Mouse (Mus musculus) lung, postnatal 25 days (tissue): ENCODE results near the gene Zfp213.
A peak's percentile ranks its signal among the peaks of the same experiment; 100 is the strongest.
"Not testable (repeated sequence)": the region's sequence is repeated elsewhere in the genome, so short reads cannot be mapped to it uniquely, and the experiment has no call there.

ENCODE experiments used
- DNase-seq: peaks from one replicate; pipeline ENCODE4 v3.0.0; 2022; ENCODE audit warnings: low spot score

The Zfp213 gene

DNA sequence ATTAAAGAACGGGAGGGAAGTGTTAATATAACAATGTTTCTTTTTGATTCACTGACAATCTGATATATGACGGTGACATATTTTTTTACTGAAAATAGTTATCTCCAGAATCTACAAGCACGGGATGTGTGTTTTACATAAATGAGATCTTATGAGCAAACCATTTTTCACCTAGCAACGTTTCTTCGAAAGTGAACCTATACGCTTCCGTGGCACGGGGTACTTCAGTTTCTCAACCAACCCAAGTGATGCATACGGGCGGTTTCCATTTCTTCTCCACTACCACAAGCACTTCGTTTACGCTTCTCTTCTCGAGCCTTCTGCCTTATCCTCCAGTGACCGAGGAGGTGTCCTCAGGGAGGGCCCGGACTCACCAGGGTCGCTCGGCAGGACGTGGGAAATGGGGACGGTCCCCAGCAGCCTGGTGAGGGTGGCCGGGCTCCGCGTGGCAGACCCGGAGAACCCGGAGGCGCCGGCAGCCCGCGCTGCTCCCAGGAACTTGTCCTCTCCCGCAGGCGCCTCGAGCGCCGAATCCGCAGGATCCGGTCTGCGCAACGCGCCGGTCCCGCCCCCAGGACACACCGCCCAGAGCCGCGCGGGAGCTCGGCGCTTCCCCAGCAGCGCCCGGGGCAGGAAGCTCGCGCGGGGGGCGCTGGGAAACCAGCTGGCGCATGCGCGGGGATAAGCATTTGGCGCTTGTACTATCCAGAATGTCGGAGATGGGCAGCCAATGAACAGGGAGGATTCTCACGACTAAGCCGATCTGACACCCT, at the start of gene Zfp213:
Gene Zfp213, minus strand, starts transcription at position 644 of the 773 bp plus-strand sequence.
- DNase-seq: peak; percentile 96

DNA sequence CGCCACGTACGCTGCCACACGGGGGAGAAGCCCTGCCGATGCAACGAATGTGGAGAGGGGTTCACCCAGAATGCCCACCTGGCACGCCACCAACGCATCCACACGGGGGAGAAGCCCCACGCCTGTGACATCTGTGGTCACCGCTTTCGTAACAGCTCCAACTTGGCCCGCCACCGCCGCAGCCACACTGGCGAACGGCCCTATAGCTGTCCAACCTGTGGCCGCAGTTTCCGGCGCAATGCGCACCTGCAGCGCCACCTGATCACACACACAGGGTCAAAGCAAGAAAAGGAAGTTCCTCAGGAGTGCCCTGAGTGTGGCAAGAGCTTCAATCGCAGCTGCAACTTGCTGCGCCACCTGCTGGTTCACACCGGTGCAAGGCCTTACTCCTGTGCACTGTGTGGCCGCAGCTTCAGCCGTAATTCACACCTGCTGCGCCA, 46.3 kb upstream of the Zfp213 start:
- peak; percentile 74 for DNase-seq

DNA sequence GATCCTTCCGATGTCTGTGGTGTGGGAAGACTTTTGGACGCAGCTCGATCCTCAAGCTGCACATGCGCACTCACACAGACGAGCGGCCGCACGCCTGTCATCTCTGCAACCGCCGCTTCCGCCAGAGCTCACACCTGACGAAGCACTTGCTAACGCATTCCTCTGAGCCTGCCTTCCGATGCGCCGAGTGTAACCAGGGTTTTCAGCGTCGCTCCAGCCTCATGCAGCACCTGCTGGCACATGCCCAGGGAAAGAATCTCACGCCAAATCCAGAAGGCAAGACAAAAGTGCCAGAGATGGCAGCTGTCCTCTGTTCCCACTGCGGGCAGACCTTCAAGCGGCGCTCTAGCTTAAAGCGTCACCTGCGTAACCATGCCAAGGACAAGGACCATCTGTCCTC, 45.6 kb upstream of the Zfp213 start:
- no peak for DNase-seq

DNA sequence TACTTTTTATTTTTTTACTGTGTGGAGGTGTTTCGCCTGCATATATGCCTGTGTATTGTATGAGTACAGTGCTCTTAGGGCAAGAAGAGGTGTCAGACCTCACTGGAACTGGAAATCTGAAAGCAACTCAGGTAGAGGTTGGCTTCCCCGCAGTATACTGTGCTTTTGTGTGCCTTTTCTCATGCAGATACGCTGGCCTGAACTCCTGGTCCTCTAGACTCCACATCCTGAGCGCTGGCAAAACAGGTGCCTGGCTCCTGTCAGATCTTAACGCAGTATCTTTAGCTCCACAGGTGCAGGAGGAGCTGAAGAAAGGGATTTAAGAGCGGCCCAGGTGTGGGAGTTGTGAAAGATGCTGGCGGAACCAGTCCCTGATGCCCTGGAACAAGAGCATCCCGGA, 41.2 kb upstream of the Zfp213 start:
- no peak for DNase-seq

DNA sequence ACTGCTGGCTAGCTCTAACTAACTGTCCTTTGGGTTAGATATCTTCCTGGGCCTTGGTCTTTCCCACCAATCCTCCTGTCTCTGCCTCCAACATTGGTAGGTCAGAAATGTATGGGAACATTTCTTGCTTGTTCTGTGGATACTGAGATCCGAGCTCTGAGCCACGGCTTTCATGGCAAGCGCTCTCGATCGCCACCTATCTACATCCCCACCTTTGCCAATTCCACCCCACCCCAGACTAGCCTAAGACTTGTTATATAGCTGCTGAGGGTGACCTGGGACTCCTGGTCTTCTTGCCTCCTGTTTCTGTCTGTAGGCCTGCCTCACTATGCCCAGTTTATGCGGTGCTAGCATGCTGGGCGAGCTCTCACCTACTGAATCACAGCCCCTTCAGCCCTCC, 40.4 kb upstream of the Zfp213 start:
- DNase-seq: no peak

DNA sequence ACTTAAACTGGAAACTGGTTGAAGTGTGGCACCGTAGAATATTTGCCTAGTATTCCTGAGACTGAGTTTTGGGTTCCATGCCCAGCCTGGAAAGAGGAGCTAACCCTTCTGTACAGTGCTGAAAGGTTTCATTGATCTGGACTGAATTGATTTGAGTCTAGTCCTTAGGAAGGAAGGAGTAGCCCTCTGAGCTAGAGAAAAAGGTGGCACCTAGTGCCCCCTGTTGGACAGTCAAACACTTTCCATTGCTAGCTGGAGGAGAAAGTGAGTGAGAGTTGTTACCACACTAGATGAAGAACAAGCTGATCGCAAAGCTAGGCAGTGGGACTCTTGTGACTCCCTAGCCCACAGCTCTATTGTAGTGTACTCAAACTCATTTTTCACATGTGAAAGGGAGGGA, 39.5 kb upstream of the Zfp213 start:
- DNase-seq: peak; percentile 20

DNA sequence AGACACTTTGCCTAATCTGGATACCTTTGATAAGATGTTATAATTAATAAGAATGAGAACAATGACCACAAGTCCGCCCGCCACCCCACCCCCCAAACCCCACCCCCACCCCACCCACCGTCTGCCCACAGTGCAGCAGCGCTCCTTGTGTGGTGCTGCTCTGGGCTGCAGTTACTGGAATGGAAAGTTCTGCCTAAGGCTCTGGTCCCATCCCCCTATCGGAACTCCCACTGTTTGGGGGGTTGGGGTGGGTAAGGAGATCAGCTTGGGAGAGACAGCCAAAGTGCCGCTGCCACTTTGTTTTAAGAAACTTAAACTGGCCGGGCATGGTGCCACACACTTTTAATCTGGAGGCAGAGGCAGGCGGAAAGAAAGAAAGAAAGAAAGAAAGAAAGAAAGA, 39.0 kb upstream of the Zfp213 start:
- no peak for DNase-seq

DNA sequence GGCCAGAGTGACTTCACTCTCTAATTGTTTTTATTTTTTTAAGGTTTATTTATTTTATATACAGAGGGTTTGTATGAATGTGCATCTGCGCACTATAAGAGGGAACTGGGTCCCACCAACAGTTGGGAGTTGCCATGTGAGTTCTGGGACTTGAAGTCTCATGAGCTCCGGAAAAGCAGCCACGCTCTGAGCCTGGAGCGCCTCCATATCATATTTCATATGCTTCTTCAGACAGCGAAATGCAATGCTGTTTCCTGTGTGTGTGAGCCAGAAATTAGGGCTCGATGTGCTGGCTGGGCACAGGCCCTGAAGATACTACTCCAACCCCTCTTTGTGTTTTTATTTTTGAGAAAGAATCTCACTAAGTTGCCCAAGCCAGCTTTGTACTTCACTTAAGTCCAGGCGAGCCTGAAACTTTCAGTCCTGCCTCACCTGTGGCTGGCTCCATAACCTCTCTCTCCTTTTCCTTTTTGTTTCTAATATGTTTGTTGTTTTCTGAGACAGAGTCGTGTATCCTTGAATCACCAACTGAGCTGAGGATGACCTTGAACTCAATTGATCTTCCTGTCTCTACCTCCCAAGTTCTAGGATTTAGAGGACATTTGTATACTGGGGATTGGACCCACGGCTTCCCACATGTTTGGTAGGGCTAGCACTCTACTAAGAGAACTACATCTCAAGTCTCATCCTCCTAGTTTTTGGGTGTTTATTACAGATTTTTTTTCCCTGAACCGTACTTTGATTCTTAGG, 38.0 kb upstream of the Zfp213 start:
- no peak for DNase-seq

DNA sequence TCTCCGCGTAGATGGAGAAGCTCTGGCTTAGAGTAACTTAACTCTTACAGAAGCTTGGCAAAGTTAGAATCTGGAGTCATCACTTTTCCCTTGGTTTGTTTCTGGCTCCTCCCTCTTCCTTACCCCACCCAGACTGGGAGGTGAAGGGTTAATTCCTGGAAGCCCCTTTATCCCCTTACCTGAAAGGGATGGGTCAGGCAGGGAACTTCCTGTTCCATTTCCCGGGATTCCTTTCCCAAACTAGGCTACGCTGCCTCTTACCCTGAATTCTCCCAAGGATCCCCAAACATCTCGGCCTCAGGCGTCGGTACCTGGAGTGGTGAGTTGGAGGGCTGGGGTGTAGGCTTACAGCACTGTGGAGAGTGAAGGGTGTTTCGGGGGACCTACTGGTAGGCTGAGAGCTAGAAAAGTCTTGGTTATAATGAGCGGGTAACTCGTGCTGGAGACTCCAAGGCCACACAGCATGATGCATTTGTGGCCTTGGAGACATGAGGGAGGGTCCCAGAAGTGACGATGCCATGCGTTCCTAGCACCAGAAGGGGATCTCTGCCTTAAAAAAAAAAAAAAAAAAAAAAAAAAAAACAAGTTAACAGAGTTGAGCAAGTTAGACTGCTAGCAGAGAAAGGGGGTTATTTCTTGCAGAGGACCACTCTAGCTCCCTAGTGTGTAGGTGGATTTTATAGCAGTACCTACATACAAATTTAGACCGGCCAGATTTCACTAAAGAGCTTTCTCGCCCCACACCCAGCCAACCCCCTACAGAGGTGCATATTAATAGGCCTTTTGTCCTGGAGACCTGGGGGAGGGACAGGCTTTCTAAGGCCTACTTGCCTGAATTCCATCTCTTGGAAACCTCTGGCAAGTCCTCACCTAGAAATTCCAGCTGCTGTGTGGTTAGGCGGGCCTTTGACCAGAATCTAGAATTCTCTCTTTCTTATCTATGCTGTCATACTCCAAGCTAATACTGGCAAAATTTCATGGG, 36.9 kb upstream of the Zfp213 start, which contains the start of gene Zscan10:
Gene Zscan10, plus strand, starts transcription at position 216 of the 982 bp plus-strand sequence.
- no peak for DNase-seq

DNA sequence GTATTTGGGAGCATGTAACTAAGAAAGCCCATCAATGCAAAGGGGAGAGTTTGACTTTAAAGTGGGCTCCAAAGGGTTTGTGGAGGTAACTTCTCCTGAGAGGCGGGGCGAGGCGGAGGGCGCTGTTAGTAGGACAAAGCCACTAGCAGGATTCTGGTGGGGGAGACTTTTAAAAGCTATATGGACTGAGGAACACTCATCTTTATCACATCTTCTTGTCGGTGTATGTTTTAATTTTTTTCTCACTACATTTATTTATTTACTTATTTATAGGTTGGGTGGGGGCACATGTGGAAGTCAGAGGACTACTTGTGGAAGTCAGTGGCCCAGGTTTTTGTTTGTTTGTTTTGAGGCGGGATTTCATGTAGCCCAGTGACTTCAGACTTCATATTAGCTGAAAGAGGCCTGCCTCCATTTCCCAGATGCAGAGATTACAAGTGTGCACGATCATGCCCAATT, 35.6 kb upstream of the Zfp213 start:
- no peak for DNase-seq

DNA sequence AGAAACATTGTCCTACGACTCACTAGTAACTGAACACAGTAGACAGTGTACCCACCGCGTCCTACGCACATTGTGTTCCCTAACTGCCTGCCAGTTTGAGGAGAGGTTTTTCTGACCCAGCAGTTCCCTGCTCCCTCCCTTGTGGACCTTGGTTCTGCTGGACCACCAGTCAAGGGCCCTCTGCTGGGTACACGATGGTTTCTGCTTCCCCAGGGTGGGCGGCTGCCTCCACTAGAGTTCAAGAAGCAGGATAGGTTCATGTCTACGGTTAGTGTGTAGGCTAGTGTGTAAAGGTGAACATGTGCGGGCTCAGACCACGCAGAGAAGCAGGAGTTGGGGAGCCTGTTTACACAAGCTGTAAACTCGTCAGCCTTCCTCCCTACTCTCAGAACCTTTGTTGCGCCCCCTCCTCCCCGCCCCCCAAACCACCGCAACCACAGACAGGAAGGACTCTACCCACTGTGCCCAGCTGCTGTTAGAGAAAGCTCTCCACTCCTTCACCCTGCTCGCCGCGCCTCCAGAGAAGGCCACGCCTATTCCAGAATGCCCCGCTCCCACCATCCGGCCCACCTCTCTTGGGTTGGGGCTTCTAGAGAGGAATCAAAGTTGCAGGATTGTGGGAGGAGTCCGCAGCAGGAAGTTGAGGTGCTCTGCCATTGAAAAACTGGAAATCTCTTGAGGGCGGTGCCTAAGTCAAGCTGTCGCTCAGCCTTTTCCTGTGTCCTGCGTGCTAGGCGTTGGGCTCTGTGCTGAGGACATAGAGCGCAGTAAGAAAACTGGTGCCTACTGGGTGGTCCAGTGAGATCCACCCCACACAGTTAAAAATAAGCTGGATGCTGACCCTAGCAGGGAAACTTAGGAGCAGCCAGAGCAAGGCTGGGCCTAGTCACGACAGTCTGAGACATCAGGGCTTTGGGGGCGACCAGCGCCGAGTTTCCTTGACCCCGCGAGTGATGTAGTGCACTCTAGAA, 34.8 kb upstream of the Zfp213 start, which contains the start of gene Zfp13:
Gene Zfp13, minus strand, starts transcription at position 906 of the 971 bp plus-strand sequence.
- peak; percentile 94 for DNase-seq

DNA sequence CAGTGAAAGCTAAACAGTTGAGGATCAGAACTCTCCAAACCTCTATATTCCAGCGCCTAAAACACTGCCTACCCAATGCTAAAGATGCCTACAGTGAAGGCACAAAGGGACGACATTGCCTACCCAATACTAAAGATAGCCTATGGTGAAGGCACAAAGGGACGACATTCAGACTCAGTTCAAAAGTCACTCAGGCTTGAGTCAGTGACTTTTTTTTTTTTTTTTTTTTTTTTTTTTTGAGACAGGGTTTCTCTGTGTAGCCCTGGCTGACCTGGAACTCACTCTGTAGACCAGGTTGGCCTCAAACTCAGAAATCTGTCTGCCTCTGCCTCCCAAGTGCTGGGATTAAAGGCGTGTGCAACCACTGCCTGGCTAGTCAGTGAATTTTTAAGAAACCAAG, 31.1 kb upstream of the Zfp213 start:
- DNase-seq: not testable (repeated sequence)

DNA sequence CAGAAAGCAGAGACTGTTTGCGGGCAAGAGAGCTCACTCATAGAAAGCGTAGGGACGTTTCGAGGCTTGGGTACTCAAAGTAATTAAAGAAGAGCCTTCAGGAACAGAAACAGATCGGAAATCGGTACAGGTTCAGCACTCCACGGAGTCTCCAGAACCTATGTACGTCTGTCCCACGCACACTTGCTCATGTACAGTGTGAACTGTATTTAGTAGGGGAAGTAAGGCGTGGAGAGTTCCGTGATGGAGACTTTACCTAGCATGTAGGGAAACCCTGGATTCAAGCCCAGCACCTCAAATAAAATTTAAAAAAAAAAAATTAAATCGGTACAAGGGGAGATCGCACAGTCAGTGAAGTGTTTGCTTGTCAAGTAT, 28.9 kb upstream of the Zfp213 start:
- no peak for DNase-seq

DNA sequence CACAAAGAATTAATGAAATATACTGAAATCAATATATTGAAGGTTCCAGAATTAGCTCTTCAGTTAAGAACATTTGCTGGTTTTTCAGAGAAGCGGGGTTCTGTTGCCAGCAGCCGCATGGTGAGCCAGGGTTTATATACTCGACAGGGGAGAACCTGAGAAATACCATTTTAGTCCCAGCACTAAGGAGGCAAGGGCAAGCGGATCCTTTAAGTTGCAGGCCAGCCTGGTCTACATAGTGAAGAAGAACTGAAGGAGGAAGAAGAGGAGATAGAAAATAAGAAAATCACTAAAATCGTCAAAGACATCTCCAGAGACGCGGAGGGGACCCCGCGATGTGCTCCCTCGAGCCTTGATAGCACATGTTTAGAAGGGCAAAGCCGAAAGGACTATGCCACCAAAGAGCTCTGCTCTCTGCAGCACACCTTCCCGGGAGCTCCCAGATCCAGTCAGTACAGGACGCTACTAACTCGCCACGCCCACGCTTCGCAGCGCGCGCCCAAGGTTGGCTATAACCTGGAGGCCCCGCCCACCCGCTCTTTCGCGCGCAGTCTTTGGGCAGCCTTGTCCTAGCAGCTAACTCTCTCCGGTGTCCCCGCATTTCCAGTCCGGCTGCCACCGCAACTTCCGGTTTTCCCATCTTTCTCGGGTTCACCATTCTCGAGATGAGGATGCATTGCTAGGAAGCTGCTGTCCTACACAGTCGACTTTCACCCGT, 28.3 kb upstream of the Zfp213 start:
- peak; percentile 95 for DNase-seq

DNA sequence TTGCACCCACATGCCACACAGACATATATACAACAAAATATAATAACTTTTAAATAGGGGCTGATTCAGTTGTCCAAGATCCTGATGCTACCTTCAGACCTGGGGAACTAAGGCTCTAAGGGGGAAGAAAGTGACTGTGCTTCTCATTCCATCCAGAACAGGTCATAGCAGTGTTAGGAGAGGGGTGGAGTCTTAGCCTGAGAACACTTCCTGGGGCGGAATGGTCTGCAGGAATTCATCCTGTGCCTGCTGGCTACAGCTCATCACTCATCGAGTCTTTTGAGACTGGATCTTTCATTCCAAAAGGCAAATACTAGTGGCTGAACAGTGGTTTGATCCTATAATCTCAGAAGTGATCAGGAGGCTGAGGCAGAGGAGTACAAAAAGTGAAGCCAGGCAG, 23.2 kb upstream of the Zfp213 start:
- DNase-seq: no peak

DNA sequence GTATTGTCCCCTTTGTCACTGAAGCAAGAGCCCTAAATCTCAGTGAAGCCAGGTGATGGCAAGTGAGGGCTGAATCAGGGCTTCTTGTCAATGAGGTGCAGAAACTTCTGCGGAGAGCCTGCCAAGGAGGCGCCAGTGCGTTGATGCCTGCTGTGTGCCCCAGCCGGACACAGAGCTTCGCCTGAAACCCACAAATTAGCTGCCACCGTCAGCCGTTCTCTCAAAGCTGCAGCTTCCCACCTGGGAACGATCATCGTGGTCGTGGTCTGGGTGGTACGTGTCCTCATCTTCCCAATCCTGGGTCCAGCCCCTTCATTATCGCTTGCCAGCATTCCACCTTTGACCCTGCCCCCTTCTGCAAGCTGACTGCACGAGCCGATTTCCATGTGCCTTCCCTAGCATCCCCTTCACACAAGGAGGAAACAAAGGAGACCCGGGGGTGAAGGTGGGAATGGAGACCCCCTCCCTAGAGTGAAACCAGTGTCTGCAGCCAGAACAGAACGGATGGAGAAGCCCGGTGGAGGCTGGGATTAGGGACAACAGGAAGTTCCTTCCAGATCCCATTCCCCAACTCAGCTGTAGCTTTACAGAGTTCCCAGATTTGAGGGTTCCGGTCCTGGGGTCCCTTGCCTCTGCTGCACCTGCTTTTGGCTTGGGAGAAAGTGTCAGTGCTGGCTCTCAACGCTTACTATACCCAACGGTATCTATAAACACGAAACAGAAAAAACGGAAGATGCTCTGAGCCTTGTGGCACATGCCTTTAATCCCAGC, 21.9 kb upstream of the Zfp213 start:
- no peak for DNase-seq

DNA sequence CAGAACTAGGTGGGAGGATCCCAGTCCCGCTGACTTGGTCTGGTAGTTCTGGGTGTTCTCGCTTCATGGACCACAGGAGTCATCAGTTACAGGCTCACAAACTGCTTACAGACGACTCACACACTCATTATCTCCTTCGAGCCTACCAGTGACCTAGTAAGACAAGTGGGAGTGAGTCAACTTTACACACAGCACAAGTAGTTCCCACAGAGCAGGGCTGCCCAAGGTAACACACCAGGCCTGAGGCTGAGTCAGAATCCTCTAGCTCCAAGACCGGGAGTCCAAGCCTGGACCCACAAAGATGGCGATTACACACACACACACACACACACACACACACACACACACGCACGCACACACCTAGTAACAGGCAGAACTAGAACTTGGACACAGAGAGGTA, 20.7 kb upstream of the Zfp213 start:
- no peak for DNase-seq

DNA sequence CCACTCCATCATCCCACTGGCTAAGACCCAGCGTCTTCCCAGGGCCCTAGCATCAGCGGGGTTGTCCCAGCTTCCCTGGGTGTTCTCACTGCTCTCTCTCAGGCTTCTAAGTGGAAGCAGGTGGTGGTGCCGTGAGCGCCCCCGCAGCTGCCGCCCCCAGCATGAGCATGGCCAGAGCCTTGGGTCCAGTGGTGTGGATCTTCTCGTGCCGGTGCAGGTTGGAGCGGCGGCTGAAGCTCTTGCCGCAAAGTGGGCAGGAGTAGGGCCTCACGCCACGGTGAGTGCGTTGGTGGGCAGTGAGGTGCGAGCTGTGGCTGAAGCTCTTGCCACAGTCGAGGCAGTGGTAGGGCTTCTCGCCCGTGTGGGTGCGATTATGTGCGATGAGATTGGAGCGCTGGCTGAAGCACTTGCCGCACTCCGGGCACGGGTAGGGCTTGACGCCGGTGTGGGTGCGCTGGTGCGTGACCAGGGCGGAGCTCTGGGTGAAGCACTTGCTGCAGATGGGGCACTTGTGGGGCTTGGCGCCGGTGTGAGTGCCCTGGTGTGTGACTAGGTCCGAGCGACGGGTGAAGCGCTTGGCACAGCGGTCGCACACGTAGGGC, 12.0 kb upstream of the Zfp213 start:
- no peak for DNase-seq

DNA sequence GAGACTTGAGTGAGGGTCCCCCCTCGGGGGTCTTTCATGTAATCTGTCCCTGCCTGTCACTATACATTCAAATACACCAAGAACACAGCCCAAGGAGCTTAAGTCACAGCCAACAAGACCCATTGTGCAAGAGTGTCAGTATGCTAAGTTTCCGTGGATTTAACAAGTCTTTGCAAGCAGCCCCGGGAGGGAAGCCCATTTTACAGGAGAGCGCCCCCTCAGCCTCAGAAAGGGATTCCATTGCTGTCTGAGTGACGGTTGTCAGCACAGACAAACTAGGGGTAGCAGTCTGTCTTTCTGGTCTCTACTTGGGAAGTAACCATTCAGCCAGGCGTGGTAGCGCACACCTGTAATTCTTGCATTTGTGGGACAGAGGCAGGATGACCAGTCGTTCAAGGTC, 10.1 kb upstream of the Zfp213 start:
- DNase-seq: no peak
